Mouse (Mus musculus): ENCODE data around the gene C2cd4c.

GRCm38 (mm10) chr10:79612192-79613135, 1.4 kb downstream of the C2cd4c start:
- TF ChIP-seq POLR2A (IDR thresholded peaks at IDR 0.05; ENCODE audit: insufficient read depth, low read length) (no peak), CTCF (IDR thresholded peaks at IDR 0.05; ENCODE audit: low read depth, low read length) (no peak), EP300 (IDR thresholded peaks at IDR 0.05; ENCODE audit: insufficient read depth, low read depth, low read length) (no peak)
